Mouse (Mus musculus): Measurements from ENCODE around the gene Reps2.

Gene Reps2

GRCm38 (mm10) chrX:162590145-162590790 lies 53.2 kb downstream of the Reps2 start:
- no peak for DNase-seq (ENCODE audit: low spot score)

- DNase-seq (ENCODE audit: low spot score): no peak
Observed at GRCm38 (mm10) chrX:162589173-162589805, 54.2 kb downstream of the Reps2 start.

GRCm38 (mm10) chrX:162584349-162584748 lies 59.1 kb downstream of the Reps2 start:
- DNase-seq (ENCODE audit: low spot score): no peak

GRCm38 (mm10) chrX:162580521-162580920 lies 62.9 kb downstream of the Reps2 start:
- DNase-seq (ENCODE audit: low spot score): no peak

- DNase-seq (ENCODE audit: low spot score): no peak
Observed at GRCm38 (mm10) chrX:162568439-162568838, 75.0 kb downstream of the Reps2 start.

GRCm38 (mm10) chrX:162565501-162565900 lies 77.9 kb downstream of the Reps2 start:
- no peak for DNase-seq (ENCODE audit: low spot score)

- no peak for DNase-seq (ENCODE audit: low spot score)
Observed at GRCm38 (mm10) chrX:162556459-162556841, 87.0 kb downstream of the Reps2 start.

GRCm38 (mm10) chrX:162555729-162556458 lies 87.6 kb downstream of the Reps2 start:
- DNase-seq (ENCODE audit: low spot score): no peak

GRCm38 (mm10) chrX:162554513-162554912 lies 88.9 kb downstream of the Reps2 start:
- no peak for DNase-seq (ENCODE audit: low spot score)

GRCm38 (mm10) chrX:162552383-162552782 lies 91.1 kb downstream of the Reps2 start:
- no peak for DNase-seq (ENCODE audit: low spot score)

GRCm38 (mm10) chrX:162545037-162545436 lies 98.4 kb downstream of the Reps2 start:
- DNase-seq (ENCODE audit: low spot score): no peak

- no peak for DNase-seq (ENCODE audit: low spot score)
Observed at GRCm38 (mm10) chrX:162542576-162543227, 100.7 kb downstream of the Reps2 start.

GRCm38 (mm10) chrX:162541961-162542360 lies 101.5 kb downstream of the Reps2 start:
- DNase-seq (ENCODE audit: low spot score): no peak

GRCm38 (mm10) chrX:162531016-162531415 lies 112.4 kb downstream of the Reps2 start:
- DNase-seq (ENCODE audit: low spot score): no peak

GRCm38 (mm10) chrX:162527240-162527639 lies 116.2 kb downstream of the Reps2 start:
- DNase-seq (ENCODE audit: low spot score): peak; percentile 12

- DNase-seq (ENCODE audit: low spot score): no peak
Observed at GRCm38 (mm10) chrX:162521831-162522514, 121.5 kb downstream of the Reps2 start.

- no peak for DNase-seq (ENCODE audit: low spot score)
Observed at GRCm38 (mm10) chrX:162521197-162521596, 122.3 kb downstream of the Reps2 start.

- DNase-seq (ENCODE audit: low spot score): no peak
Observed at GRCm38 (mm10) chrX:162520374-162520773, 123.1 kb downstream of the Reps2 start.

GRCm38 (mm10) chrX:162510426-162510980 lies 132.9 kb downstream of the Reps2 start:
- DNase-seq (ENCODE audit: low spot score): peak; percentile 13

- DNase-seq (ENCODE audit: low spot score): no peak
Observed at GRCm38 (mm10) chrX:162505186-162505585, 138.3 kb downstream of the Reps2 start.

GRCm38 (mm10) chrX:162503436-162503835 lies 140.0 kb downstream of the Reps2 start:
- no peak for DNase-seq (ENCODE audit: low spot score)

- DNase-seq (ENCODE audit: low spot score): no peak
Observed at GRCm38 (mm10) chrX:162500962-162501361, 142.5 kb downstream of the Reps2 start.
